Mouse (Mus musculus) cerebellum, adult 11 months (tissue): ENCODE results near the gene Eef1e1.
"Not testable (repeated sequence)": the region's sequence is repeated elsewhere in the genome, so short reads cannot be mapped to it uniquely, and the experiment has no call there.

ENCODE experiments used
- DNase-seq: peaks from one replicate; pipeline ENCODE4 v3.0.0; 2022

Gene Eef1e1

DNA sequence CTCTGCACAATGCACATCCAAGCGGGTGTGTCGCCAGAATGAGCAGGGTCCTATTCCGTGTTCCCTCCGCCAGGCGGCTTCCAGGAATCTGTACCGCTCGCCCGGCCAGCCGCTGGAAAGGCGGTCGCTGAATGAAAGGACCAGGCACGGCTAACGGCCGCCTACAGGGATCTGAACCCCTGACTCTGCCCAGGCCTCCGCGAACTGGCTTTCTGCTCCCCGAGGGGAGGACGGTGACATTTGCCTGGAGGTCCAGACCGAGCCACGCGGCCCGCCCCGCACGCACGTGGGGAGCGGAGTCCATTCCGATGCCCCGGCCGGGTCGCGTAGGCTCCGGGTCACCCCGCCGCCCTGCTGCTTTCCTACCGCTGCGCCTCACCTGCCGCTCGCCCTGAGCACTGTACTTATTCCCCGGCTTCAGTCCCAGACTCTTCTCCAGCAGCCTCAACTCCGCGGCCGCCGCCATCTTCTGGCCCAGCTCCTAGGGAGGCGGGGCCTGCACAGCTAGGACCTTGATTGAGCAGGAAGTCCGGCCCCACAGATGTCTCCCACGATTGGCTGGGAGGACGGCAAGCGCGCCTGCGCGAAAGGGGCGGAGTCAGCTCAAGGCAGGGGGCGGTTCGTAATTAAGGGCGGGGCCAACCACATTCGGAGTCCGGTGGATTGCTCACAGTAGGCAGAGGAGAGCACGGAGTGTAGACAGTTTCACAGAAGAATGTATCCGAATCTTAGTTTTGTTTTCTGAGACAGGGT lies at the start of gene Eef1e1:
Gene Eef1e1, minus strand, starts transcription at position 531 of the 753 bp plus-strand sequence.
- peak; percentile 94 for DNase-seq

DNA sequence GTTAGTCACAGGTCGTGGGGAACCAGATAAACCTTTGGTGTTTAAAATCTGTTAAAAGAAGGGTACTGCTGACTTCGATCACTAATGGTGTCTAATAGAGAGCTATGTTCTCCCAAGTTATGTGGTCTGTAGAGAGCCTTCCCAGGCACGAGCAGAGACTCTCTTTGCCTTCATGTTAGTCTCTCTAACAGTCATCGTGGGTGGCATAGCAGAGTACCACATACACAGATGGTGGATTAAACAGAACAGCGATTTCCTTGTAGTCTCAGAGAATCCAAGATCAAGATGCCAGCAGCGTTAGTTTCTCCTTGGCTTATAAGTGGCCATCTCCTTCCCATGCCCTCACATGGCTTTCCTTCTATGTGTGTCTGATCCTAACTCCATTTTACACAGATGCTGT lies 32.0 kb upstream of the Eef1e1 start:
- no peak for DNase-seq

DNA sequence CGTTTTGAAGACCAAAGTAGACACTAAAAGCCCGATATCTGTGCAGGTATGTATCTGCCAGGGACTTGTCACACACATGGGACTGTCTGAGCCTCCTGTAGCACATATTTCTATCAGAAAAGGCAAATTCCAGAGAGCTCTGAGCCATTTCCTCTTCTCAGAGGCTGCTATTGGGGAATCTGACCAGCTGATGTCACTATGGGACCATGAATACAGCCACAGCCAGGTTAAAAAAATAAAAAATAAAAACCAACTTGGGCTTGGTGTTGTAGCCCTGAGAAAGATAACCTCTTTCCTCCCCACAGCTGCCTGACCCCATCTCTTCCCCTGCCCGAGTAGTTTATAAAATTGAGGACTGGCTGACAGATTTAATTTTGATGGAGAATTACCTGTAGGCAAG lies 31.2 kb upstream of the Eef1e1 start:
- no peak for DNase-seq

DNA sequence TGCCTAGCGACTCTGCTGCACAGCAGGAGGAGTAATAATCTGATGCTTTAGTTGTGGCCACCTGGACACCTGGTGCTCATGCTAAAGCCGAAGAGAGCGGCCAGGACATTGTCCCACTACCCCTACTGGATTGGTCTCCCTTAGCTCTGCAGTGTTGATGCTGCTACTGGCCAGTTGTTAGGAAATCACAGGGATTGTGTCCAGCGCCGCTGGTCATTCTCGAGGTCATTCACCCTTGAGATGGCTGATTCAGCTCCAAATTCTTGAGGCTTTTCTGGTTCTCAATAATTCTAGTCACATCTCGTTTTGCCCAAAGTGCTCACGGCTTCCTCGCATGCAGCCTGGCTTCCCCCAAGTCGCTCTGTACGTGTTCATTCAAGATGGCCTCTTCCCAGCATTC lies 29.9 kb upstream of the Eef1e1 start:
- no peak for DNase-seq

DNA sequence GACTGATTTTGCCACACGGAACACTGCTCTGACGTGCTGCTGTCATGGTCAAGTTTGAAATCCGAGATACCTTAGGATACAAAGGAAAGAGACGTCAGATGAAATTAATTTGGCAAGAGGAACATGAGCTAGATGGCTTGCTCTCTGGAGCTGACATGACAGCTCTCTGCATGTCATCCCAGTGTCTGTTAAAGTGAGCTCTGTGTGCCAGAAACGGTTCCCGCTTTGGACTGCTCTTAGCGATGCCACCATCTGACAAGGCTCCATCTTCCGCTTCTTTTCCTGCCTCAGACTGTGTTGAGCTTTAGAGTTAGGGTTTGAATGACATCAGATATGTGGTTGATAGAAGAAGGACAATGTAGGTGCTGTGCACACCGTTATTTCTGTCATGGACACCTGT lies 13.5 kb upstream of the Eef1e1 start:
- DNase-seq, result no peak

DNA sequence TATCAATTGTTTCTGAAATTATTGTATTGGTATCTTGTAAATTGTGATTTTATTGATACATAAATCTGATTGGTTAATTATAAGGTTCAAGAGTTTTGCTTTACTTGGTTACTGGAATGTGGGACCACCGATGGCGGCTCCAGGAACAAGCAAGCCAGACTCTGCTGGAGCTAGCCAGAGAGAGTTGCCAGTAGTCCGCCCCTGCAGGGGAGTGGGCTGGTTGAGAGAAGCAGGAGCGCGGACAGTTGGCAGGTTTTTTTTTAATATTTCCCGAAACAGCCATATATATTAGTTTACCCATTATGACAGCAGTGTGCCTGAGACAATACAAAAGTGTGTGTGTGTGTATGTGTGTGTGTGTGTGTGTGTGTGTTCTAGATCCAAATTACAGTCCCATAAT lies 12.6 kb upstream of the Eef1e1 start:
- DNase-seq, result not testable (repeated sequence)

DNA sequence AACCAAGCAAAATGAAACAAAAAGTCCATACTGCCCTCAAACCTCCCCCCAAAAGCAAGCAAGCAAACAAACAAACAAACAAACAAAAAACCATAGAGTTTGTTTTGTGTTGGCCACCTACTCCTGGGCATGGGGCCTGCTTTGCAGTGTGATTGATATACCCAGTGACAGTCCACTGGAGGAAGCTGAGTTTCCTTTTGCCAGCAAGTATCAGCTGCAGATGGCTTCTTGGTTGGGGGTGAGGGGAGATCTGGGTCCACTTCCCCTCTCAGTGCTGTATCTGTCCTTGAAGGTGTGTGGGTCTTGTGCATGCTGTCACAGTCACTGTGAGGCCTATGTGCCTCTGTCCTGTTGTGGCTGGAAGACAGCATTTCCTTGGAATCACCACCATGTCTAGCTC lies 11.2 kb upstream of the Eef1e1 start:
- no peak for DNase-seq

DNA sequence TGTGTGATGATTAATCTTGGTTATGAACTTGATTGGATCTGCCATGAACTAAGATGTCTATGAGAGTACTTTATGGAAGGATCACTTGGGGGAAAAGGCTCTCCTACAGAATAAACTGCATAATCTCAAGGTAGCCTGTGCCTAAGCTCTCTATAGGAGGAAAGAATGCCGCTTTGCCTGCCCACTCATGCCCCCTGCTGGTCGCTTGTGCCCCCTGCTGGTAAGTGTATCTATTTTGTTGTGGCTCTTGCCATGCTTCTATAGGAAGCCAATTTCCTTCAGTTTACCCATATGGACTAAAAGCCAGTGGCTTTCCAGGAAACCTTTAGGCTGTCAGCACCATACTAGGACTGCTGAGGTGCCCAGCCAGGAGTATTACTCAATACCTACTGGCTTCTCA lies 9.7 kb upstream of the Eef1e1 start:
- DNase-seq, result no peak

DNA sequence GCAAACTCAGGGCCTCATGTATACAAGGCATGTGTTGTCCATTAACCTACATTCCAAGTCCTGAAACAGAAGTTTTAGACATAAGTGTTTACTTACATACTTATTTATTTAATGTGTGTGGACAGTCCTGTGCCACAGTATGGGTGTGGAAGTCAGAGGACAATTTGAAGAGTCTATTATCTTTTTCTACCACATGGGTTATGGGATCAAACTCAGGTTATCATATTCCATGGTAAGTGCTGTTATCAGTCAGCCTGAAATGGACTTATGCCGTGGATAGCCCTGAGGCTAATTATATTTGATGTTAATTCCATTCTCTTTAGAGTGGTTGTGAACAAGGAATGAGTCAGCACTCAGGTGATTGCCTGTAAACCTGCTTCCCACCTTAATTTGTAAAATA lies 5.9 kb upstream of the Eef1e1 start:
- DNase-seq, result no peak

DNA sequence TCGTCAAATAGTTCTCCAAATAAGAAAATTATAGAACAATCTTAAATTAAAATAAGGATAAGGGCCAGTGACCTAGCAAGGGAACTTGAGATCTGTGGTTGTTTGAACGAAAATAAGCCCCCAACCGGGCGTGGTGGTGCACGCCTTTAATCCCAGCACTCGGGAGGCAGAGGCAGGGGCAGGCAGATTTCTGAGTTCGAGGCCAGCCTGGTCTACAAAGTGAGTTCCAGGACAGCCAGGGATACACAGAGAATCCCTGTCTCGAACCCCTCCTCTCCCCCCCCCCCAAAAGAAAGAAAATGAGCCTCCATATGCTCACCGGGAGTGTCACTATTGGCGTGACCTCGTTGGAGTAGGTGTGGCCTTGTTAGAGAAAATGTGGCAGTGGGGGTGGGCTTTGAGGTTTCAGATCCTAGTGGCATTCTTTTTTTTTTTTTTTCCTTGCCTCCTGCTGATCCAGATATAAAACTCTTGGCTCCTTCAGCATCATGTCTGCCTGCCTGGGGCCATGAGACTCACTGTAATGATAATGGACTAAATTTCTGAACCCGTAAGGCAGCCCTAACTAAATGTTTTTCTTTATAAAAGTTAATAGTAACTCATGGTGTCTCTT lies 772 bp upstream of the Eef1e1 start:
- no peak for DNase-seq

DNA sequence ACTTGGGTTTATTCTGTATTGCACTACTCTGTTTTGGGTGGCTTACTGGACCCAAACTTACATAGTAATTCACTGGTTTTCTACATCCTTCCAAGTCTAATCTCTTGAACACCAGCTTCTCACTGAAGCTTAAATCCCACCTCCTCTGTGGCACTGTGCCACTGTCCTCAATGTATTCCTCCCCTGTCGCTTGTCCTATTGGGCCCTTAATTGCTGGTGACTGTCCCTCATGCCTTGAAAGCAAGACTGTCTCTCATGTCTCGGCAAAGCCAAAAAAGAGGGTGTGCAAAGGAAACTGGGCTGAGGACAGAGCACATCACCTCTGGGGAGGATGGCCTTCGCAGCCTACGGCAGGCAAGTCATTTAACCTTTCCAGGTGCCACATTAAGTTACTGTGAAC lies 993 bp downstream of the Eef1e1 start:
- no peak for DNase-seq

DNA sequence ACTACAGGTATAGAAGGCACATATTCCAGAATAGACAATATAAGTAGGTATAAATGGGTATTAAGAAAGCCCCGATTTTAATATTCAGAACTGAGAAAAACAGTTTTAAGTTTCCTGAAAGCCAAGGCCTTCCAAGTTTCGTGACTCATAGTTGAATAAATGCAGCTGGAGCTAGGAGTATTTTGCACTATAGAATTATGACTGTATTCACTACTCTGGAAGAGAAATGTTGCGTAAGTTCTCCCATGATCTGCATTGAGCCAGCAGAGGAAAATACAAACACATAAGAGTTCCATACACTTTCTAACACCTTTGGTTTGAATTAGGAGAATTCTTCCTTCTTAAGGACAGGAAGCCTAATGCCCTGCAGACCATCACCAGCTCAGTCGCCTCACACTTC lies 8.6 kb downstream of the Eef1e1 start:
- DNase-seq, result no peak

DNA sequence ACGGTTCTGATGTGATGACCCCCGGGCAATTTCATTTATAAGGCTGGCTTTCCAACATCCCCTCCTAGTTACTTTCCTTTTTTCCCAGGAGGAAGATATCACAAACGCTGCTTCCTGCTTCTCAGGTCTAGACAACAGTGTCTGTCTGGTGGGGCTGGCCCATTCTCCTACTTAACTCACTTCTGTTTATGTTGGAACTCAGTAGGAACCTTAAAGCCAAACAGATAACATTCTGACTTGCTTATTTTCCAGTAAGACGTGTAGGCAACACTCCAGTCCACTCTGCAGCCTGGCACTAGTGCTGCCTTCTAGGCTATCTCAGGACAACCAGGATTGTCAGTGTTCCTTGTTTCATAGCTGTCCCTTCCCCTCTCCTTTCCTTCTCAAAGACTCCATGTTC lies 9.8 kb downstream of the Eef1e1 start:
- DNase-seq, result no peak

DNA sequence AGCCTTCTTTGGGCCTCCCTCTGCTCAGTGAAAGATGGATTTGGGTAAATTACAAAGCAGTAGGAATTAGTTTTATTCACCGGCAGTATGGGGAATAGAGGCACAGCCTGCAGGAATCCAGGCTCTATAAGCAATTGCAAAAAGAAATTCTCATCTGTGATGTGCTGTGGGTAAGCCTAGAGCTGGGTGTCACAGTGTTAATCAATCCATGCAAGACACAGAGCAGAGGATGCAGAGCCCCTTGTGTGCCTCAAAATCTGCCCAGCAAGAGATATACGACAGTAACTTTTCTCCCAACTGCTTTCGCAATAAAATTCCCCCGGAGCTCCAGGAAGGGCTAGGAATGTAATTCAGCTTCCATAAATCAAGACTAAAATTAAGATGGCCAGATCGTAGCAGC lies 17.4 kb downstream of the Eef1e1 start:
- no peak for DNase-seq

DNA sequence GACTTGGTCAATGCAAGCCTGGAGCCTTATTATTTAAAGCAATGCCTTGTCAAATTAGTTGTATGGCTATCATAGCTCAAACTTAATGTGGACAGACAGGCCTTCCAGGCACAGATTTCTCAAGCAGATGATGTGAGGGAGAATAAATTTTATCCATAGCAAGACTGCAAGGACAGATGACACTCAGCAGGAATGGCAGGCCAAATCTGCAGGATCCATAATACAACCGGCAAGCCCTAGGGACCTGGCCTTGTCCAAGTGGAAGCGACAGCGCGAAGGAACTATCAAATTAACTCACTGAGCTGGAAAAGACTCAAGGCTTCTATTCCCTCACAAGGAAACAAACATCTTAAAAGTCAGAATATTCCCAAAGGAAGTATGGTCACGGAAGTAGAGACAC lies 17.9 kb downstream of the Eef1e1 start:
- no peak for DNase-seq

DNA sequence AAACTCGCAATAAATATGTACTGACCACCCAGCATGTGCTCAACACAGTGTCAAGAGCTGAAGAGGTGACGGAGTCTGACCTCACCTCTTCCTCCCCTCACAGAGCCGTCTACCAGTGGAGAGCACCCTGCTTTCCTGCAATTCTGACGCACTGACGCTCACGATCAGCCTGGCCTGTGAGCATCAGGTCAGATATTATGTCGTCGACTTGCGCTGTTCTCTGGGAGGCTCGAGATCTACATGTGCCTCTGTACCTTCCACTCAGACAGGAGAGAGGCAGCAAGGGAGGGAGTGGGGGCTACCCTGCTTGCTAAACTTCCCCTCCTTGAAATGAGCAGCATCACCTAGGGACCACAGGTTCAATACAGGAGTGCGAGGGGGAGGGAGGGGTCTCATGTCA lies 20.2 kb downstream of the Eef1e1 start:
- no peak for DNase-seq

DNA sequence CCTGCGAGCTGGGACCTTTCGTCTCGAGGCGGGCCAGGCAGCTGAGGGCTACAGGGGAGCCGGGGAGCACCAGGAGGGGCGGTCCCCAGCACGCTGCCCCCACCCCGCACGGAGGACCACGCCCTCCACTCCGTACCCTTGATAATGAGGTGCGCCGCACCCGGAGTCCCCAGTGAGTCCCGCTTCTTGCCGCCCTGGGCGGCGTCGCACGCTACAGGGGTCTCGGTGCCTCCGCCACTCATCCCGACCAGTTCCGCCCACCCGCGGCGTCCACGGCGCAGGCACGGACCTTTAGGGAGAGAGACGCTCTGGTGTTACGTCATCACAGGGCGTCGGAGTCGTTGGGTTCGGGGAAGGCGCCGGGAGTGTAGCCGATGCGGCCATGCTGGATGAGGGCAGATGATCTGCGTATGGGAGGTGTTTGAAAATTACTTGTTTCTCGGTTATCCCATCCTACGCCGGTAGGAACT lies 24.0 kb downstream of the Eef1e1 start, which contains the start of gene Bloc1s5:
Gene Bloc1s5, minus strand, starts transcription at position 310 of the 470 bp plus-strand sequence.
- DNase-seq, result peak; percentile 95

DNA sequence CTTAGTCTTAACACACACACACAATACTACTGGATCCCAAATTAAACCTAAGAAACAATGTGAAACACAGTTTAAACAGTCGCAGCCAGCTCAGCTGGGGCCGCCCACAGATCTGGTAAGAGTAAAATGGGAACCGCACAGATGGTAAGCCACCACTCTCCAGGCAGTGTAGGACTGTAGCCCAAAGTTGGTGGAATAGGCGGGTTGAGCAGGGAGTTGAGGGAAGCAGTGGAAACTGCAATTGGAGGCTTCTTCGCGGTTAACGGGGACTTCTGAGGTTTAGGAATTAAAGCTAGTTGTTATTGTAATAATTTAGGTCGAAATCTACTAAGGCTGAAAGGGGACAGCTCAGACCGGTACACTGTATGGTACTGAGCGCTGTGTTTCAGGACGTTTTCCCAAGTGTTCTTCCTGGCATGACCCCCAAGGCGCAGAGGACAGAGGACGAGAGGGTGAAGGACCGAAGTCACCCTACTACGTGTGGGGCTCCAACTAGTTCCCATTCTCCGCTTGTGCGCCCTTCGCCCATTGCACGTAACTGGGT lies 24.5 kb downstream of the Eef1e1 start:
- no peak for DNase-seq

DNA sequence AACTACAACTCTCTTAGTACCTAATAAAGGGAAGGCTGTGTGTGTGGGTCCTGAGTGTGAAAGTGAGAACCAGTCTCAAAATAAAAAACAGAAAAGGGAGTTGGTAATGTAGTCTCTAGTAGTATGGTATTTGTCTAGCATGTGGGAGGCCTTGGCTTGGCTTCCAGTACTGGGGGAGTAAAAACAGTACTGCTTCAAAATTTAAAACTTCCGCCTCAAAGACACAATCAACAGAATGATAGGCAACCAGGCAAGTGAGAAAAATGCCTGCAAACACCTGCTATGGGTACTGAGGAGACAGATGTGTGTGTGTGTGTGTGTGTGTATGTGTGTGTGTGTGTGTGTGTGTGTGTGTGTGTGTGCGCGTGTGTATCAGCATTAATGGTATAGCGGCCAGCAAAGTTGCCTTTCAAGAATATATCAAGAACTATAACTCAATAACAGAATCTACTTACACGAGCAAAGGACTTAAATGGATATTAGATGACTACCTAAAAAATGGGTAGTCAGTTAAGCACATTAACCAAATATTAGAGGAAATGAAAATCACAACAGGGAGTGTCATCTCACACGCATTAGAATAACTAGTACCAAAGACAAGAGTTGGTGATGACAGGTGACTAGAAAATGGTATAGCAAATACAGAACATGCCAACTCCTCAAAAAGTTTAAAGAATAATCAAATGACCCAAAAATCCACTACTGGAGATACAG lies 25.4 kb downstream of the Eef1e1 start:
- DNase-seq, result no peak

DNA sequence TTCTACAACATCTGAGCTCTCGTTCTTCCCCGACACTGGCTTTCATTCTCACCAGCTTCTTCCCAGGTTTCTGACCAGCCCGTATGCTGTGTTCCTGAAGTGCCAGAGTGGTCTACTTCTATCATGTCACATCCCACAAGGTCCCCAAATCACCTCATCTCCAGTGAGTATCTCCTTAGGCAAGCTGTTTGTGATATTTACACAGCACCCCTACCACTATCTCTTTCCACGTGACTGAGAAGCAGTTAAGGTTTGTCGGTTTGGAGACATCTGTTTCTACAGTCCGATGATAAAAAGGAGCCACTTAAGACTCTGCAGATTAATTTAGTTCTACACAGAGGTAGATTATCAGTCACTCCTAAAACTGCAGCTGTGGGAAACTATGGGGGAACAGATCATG lies 26.3 kb downstream of the Eef1e1 start:
- DNase-seq, result no peak

DNA sequence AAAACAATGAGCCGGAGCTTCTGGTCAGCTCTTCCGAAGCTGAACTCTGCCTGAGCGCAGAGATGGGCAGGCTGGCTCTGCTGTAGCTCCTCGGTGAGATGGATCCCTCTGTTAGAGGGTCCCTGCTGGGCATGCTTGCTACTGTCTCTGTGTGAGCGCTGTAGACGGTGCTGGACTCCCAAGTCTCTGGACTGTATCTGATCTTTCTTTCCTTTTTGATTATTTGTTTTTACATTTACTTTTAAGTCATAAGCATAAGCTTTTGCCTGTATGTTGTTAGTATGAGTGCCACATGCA lies 32.7 kb downstream of the Eef1e1 start:
- no peak for DNase-seq

DNA sequence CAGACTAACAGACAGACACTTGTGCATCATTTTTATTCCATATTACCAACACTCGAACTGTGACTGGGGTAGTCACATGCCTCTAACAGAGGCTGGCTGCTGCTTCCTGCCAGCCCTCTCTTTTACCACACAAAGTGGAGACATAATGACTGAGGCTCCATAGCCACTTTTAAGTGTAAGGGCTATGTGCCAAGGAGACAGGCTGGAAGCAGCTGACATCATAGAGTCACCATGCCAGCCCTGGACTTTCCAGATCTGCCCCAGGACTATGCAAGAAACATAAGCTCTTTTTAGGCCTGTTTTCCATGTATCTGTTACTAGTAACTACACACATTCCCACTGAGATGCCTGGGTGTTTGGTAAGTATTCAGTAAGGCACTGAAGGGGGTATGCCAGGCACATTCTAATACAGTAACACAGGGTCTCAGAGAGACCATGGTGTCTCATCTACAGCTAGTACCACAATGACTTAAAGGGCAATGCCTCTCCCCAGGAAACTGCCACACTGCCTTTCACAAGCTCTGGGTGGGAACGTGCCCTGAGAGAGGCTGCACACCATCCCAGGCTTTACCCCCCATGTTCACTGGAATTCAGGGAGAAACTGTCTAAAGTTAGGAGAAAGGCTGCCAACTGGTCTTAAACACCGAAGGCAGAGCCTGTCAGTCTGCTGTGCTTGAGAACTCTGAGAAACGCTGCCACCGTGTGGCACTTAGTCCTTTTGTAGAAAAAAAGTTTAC lies 33.2 kb downstream of the Eef1e1 start:
- no peak for DNase-seq

DNA sequence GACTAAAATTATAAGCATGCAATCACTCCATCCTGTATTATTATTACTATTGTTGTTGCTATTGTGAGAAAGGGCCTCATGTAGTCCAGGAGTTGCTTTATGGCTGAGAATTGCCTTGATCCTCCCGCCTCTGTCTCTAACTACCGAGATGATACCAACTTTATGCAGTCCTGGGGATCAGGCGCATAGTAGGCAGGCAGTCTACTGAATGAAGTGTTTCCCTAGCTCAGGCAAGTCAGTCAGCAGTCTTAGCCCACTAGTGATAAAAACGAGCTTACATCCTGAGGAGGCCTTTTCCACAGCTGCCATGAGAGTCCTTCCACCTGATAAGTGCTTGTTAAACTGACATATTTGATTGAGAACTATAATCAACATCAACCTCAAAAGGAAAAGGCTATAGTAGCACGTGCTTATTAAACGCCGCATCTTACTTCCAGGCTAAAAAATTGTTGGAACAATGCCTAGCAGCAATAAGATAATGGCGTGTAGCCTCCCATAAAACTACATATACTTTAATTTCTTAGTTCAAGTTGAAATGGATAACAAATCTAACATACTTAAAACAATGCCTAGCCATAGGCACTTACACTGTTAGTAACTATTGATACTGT lies 34.5 kb downstream of the Eef1e1 start:
- DNase-seq, result no peak
